Mouse (Mus musculus): ENCODE measurements around the gene Rabgap1l.

Gene Rabgap1l

GRCm38 (mm10) chr1:160194529-160195336 is 598.3 kb downstream of the Rabgap1l start, which contains the start of gene Mrps14:
Gene Mrps14 (plus strand): TSS chr1:160195215.
- peak; percentile 99 for DNase-seq (ENCODE audit: low read depth, low spot score)

- no peak for DNase-seq (ENCODE audit: low read depth, low spot score)
Measured at GRCm38 (mm10) chr1:160184506-160184905, 608.5 kb downstream of the Rabgap1l start.

- no peak for DNase-seq (ENCODE audit: low read depth, low spot score)
Measured at GRCm38 (mm10) chr1:160181216-160181615, 611.8 kb downstream of the Rabgap1l start.

GRCm38 (mm10) chr1:160176903-160177302 is 616.1 kb downstream of the Rabgap1l start:
- DNase-seq (ENCODE audit: low read depth, low spot score) = no peak

Measured in c-Kit-negative CD71-positive TER-119-positive erythroid progenitor cells, embryonic 14.5 days (primary cell).